Mouse (Mus musculus) olfactory bulb, adult 2 months (tissue): ENCODE results near the gene Apmap. TPM values are rescaled to one million over a fixed set of nuclear protein-coding genes. Genes with fewer than 3 reads are reported as not detected.

Source experiments
- H3K27ac ChIP-seq: fragments of 200-500 bp; 2 replicates; pipeline ENCODE4 v1.5.1; 2012; ENCODE audit warnings: low read depth, low read length; ENCODE audit not compliant: insufficient read depth
- H3K4me1 ChIP-seq: fragments of 200-500 bp; 2 replicates; pipeline ENCODE4 v1.6.1; 2012; ENCODE audit warnings: low read length; ENCODE audit not compliant: control insufficient read depth, insufficient read depth
- H3K4me3 ChIP-seq: fragments of 200-500 bp; 2 replicates; pipeline ENCODE4 v1.5.1; 2012; ENCODE audit warnings: mild to moderate bottlenecking, low read depth, low read length, moderate library complexity; ENCODE audit not compliant: insufficient read depth
- CTCF ChIP-seq: fragments of 200-500 bp; IDR thresholded peaks from 2 replicates; pipeline ENCODE4 v1.5.1; 2012; ENCODE audit warnings: low read depth, mild to moderate bottlenecking, low read length, moderate library complexity; ENCODE audit not compliant: insufficient read depth
- POLR2A ChIP-seq: fragments of 200-500 bp; IDR thresholded peaks from 2 replicates; pipeline ENCODE4 v1.6.1; 2012; ENCODE audit warnings: mild to moderate bottlenecking, low read depth, low read length, moderate library complexity; ENCODE audit not compliant: insufficient read depth
- WGBS: fragments of 180-500 bp; shearing (Covaris S2); methylation state at CpG from one replicate; pipeline ENCODE4 v1.1.7; 2018; 5-methylcytosine and 5-hydroxymethylcytosine counted together
- polyA plus RNA-seq: library from polyadenylated mRNA; stranded (reverse); fragments of >200 nt; gene quantifications from 2 replicates; pipeline ENCODE4 v1.2.4, GENCODE M21; 2012; ENCODE audit warnings: low replicate concordance; ENCODE audit not compliant: missing spikeins, insufficient read depth, insufficient read length

Gene Apmap
- polyA plus RNA-seq, 1 experiment: not detected

DNA sequence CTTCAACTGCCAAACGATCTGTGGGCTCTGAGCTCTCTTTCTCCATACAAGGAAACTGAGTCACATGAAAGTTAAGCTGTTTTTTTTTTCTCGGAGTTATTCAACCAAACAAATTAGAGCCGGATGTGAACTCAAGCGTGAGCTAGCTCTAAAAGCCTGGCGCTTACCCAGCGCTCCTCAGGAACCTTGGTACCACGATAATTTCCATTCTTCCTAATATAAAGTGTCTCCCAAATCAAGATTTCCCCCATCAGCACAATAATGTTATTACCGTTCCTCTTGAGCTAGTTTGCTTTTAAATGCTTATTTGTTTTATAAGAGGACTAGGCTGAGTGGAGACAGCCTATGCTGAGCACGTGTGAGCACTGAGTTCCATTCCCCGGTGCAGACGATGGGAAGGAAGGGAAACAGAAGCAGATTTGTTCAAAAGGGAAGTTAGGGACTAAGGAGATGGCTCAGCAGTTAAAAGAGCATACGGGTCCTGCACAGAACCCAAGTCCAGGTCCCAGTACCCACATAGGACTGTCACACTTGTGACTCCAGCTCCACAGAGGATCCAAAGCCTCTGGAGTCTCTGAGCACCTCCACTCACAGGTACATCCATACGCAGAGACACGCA, 39.4 kb upstream of the Apmap start:
- WGBS: 29% methylated on average over 14 of the region's 14 CpGs

DNA sequence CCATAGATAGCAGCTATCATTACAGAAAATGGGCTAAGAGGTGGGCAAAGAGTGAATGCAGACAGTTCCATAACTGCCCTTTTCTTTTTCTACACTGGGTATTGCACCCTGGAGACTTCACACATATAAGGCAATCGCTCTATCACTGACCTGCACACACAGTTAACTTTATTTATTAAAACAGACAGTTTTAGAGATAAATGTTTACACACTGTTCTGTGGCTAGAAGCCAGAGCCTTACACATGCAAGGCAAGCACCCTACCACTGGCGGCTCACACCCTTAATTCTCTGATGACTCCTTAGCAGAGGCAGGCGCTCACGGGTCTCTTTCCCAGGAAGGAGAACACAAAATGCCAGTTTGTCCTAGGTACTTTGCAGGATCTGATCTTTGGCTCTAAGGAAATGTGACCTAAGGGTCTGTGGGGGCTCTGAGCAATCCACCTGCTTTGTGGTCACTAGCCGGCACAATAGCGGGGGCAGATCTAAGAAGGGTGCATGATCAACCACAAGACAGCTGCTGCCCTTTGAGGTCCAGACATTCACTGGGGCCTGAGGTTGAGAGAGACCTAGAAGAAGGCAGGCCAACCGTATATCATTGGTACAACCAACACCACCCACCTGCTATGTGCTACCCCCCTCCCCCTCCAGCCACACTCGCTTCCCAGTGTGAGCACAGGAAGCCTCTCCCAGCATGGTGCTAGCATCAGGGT, 38.2 kb upstream of the Apmap start:
- no peak for TF ChIP-seq POLR2A
- TF ChIP-seq CTCF: no peak
- 80% methylated on average over 8 of the region's 8 CpGs for WGBS
- Histone ChIP-seq H3K4me1 (peaks cover 26% of the 10 kb centered on the region), H3K4me3 (no peak overlapping the region), H3K27ac (no peak overlapping the region)

More for the DNA sequence above, 39.4 kb upstream of the Apmap start:
- H3K4me3 ChIP-seq: no peak overlapping the region
- H3K4me1 ChIP-seq: peaks cover 26% of the 10 kb centered on the region
- H3K27ac ChIP-seq: peak overlapping the region; percentile 71
- TF ChIP-seq POLR2A (no peak), CTCF (no peak)

DNA sequence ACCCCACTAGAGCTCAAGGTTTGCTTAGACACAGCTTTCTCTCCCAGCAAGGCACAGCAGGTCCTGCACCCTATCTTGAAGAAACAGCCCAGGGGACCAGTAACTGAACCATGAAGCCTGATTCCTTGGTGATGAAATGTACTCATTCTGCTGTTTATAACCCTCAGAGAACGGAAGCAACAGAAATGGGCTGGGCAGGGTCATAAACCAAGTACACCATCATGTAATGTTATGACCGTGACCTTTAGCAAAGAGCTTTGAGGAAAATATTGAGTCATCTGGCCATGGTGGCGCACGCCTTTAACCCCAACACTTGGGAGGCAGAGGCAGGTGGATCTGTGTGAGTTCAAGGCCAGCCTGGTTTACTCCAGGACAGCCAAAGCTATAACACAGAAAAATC, 36.9 kb upstream of the Apmap start:
- no peak overlapping the region for H3K27ac ChIP-seq

DNA sequence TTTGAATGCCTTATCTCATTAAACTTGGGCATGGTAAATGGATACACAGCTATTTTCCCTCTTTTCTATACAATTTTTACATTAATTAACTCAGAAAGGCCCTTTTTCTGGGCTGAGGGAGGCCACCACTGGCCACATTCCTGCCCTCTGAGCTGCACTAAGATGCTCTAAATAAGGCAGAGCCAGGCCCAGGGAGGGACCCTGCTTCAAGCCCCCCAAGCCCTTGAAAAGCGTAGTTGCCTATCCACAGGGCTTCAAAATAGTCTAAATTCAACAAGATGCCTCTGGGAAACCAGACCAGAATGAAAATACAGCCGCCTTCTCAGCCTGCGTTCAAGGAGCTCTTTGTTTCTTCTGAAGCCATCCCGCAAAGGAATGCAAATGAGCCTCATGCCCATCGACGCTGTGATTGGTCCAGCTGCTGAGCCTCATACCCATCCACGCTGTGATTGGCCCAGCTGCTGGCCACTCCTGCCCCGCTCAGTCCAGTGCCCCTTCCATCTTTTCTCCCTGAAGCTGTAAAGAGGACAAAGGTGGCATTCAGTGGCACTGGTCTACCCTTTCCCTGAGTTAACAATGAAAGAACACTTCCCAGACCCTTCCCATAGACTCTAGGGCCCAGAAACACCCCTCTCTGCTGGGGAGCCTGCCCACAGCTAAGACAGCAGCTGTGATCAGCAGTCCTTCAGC, 35.5 kb upstream of the Apmap start:
- no peak overlapping the region for H3K4me3 ChIP-seq
- TF ChIP-seq CTCF: no peak
- no peak for TF ChIP-seq POLR2A
- peaks cover 14% of the 10 kb centered on the region for H3K4me1 ChIP-seq
- 35% methylated on average over 8 of the region's 8 CpGs for WGBS
- H3K27ac ChIP-seq: peak overlapping the region; percentile 81

More for the DNA sequence above, 36.9 kb upstream of the Apmap start:
- peaks cover 19% of the 10 kb centered on the region for H3K4me1 ChIP-seq
- no peak for TF ChIP-seq POLR2A
- no peak for TF ChIP-seq CTCF
- no peak overlapping the region for H3K4me3 ChIP-seq
- 86% methylated on average over 4 of the region's 4 CpGs for WGBS

DNA sequence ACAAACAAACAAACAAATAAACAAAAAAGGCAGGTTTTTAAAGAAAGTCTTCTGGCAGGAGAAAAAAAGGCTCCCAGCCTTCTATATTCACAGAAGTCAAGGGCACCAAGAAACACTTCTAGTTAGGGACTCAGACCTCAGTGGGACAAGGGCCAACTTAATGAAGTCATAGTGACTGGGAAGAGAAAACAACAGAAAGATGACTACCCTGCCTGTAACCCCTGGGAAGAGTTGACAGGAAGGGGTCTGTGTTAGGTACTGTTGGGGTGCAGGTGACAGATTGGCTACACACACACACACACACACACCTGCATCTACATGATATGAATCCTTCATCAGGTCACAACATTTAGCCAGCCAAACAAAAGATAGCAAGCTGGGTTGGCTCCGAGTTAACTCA, 34.8 kb upstream of the Apmap start:
- H3K4me1 ChIP-seq: peaks cover 9% of the 10 kb centered on the region
- H3K4me3 ChIP-seq: no peak overlapping the region
- H3K27ac ChIP-seq: peak overlapping the region; percentile 58
- no peak for TF ChIP-seq CTCF
- TF ChIP-seq POLR2A: no peak
- 58% methylated on average over 1 of the region's 1 CpGs for WGBS

DNA sequence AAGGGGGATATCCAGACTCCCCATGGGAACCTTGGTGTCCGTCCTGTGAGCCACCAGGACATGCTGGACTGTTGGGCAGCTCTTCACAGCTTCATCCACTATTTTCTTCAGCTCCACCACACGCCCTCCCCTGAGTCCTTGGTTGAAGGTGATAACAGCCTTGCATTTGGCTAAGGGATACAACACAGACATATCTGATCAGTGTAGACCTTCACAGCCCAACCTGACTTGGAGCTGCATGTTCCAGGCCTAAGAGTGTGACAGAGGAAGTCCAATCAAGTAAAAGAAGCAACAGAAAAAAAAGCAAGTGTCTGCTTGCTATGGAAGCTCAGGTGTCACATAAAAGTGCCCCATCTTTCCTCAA, 30.0 kb upstream of the Apmap start:
- Histone ChIP-seq H3K27ac (no peak overlapping the region), H3K4me3 (no peak overlapping the region), H3K4me1 (no peaks in the 10 kb centered on the region; the same call in 1 of the 2 replicates)
- TF ChIP-seq CTCF (no peak), POLR2A (no peak)
- WGBS: 70% methylated on average over 2 of the region's 2 CpGs

DNA sequence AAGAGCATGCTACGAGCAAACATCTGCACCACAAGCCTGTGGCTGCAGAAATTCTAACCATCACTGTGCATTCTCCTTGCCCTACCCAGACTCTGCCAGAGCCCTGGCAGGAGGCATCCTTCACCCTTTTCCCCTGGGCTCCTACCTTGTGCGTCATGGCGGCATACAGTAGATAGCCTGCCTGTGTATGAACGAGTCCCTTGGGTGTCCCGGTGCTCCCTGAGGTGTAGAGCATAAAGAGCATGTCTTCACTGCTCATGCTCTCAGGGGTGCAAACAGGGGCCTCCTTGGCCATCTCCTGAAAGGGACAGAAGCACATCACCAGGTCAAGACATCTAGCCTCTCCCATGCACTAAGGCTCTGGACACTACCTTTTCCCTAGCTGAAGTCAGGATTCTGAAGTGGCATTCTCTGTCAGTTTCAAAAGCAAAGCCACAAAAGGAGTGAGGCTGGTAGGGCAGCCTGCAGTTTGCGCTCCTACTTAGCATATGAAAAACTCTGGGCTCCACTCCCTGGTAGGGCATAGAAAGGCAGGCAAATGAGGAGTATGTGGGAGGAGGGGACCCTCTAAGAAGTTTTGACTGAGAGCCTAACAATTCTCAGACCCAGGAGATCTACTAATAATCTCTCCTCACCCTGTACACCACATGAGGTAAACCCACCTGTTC, 29.5 kb upstream of the Apmap start:
- Histone ChIP-seq H3K27ac (no peak overlapping the region), H3K4me3 (no peak overlapping the region), H3K4me1 (no peaks in the 10 kb centered on the region; the same call in 1 of the 2 replicates)
- 56% methylated on average over 6 of the region's 6 CpGs for WGBS
- TF ChIP-seq CTCF (no peak), POLR2A (no peak)

DNA sequence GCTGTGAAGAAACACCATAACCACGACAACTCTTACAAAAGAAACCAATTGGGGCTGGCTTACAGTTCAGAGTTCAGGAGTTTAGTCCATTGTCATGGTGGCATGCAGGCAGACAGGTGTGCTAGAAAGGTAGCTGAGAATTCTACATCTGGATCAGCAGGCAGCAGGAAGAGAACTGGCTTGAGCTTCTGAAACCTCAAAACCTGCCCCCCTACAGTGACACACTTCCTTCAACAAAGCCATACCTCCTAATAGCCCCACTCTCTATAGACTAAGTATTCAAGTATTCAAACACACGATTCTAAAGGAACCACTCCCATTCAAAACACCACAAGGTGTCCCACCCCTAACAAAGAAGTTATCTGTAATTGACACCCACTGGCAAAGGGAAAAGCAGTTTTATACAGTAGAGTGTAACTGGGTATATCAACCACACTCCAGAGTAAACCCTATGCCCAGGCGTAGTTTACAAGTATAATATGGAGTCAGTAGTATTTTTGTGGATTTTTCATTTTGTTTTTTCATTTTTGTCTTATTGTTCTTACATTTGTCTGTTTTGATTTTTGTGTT, 27.6 kb upstream of the Apmap start:
- 78% methylated on average over 3 of the region's 3 CpGs for WGBS
- H3K4me1 ChIP-seq: no peaks in the 10 kb centered on the region; the same call in 1 of the 2 replicates
- TF ChIP-seq POLR2A: no peak
- TF ChIP-seq CTCF: no peak
- H3K4me3 ChIP-seq: no peak overlapping the region
- no peak overlapping the region for H3K27ac ChIP-seq
